Mouse (Mus musculus): ENCODE data around the gene Hoxa10.

Gene Hoxa10

DNA sequence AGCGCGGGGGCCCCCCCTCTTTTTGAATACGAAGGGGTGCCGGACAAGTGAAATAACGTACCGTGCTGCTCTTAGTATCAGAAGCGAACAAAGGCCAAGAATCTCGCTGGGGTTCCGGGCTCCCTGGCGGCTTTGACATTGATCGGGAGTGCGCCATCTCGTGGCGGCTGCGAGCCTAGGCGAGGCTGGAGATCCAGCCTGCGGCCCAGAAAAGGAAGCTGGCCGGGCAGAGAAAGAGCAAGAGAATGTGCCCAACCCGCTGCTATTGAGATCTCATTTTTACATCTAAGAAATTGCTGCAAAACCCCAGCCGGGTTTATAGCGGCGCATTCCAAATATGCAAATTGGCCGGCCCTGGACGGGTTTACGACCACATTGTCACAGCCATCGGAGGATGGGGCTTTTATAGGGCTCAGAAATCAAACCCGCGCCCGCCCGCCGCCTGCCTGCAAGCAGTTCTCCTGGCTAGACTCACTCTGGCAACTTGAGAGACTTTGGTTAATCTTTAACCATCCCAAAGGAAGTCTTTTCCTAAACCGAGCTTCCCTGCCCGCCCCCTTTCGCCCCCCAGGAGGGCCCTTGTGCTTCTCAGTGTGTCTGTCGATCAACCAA is at the start of gene Hoxa10:
Gene Hoxa10, minus strand, starts transcription at position 466 of the 612 bp plus-strand sequence.
- DNase-seq (ENCODE audit: inconsistent ontology term), result peak; percentile 40

DNA sequence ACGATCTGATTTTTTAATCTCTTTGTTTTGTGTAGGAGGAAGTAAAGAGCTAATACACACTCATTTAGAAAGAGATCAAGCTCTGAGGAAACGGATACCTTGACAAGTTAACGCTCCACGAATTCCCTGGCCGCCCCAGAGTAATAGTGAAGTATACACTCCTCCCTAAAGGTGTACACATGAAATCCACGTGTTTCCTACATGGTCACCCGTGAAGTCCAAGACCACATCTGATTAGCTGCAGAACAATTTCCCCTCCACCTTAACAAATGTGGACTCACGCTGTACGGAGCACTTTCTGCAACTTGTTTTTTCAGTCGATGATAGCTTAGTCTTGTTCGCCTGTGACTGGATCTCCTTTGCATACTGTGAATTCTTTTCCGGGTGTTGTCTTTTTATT is 49.5 kb upstream of the Hoxa10 start:
- no peak for DNase-seq (ENCODE audit: inconsistent ontology term)

DNA sequence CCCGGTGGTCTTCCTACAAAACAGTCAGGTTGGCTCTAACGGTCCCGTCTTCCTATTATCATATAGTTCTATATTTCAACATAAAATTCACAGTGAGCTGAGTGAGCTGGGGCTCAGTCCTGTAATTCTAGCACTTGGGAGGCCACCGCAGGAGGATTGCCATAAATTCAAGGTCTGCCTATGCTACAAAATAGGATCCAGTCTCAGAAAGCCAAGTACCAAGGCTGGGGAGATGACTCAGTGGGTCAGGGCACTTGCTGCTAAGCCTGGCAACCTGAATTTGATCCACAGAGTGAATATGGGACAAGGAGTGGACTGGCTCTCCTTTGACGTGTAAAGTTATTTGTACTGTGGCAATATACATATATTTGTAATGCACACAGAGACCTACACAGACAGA is 43.2 kb upstream of the Hoxa10 start:
- DNase-seq (ENCODE audit: inconsistent ontology term), result no peak

DNA sequence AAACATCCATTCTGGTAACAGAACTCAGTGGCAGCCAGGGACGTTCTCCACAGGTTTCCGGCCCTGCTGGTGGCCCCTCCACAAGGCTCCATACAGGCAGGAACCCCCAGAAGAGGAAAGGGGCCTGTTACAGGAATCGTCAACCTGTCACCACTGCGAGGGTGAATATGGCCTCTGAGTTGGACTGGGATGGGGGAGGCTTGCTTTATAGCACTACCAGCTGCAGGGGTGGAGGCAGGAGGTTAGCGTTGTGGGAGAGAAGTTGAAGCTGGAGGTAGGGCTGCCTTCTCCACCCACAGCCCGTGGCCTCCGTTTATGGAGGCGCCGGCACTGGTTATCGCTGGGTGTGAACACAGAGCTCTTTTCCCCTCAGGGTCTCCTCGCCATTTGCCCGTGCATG is 40.4 kb upstream of the Hoxa10 start:
- no peak for DNase-seq (ENCODE audit: inconsistent ontology term)

DNA sequence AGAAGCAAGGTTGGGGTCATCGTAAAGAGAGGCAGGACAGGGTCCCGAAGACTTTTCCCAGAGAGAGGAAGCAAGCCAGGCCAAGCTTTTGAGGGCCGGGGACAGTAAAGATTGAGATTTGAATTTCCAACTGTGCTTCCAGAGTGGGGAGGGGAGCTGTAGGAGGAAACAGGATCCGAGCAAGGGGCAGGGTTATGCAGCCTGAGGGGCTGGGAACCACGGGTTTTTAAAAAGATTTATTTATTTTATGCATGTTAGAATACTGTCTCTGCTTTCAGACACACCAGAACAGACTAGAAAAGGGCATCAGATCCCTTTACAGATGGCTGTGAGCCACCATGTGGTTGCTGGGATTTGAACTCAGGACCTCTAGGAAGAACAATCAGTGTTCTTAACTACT is 36.3 kb upstream of the Hoxa10 start:
- DNase-seq (ENCODE audit: inconsistent ontology term), result no peak

DNA sequence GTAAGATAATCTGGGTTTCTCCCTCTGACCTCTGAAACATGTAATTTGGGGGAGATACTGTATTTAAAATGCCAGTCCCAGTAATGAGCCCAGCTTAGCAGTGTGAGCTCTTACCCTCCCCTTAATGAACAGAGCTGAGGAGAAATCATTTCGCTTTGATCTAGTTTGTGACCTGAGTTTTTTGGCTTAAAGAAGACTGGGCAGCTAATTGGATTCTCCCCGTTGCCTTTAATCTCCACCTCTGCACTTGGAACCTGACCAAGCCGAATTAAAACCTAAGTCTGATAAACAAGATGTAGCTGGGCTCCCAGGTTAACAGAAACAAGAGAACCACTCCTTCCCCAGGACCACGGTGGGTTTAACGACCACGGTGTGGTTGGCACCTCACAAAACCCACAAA is 35.7 kb upstream of the Hoxa10 start:
- DNase-seq (ENCODE audit: inconsistent ontology term), result no peak

DNA sequence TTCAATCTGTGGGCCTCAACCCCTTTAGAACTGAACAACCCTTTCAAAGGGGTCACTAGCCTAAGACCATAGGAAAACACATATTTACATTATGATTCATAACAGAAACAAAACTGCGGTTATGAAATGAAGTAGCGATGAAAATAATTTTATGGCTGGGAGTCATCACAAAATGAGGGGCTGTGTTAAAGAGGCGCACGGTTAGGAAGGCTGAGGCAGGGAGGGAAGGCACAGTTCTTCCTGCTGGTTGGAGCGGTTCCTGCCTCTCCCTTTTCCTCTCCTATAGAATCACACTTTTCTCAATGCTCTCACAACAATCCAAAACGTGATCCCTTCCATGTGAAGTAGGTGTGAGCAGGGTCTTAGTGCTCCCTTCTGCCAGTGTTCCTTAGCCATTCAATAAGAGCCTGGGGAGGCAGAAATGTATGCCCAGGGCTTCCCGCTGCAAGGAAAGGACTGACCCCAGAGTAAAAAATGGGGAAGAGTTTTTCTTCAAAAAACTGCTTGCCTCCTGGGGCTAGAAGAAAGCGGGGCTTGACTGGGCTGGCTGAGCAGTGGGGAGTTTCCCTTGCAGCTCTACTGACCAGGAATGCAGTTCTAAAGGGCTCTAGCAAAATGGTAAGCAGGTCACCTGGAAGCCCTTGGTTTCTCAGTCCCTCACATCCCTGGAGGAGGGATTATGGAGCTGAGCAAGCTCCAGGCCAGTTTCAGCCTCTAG is 35.1 kb upstream of the Hoxa10 start:
- DNase-seq (ENCODE audit: inconsistent ontology term), result no peak

DNA sequence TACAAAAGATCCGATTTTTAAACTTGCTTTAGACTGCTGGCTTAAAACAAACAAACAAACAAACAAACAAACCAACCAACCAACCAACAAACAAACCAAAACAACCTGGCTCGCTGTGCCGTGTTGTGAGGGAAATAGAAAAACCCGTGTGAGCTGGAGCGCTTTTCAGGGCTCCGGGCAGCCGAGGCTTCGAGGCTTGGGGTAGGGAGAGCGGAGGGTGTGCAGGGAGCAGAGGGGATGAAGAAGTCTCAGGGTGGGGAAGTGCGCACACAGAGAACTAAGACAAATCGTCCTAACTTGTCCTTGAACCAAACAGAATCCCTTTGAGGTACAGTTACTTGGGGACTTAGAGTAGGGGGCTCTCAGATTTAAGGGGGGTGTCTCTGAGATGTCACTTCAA is 33.9 kb upstream of the Hoxa10 start:
- no peak for DNase-seq (ENCODE audit: inconsistent ontology term)

DNA sequence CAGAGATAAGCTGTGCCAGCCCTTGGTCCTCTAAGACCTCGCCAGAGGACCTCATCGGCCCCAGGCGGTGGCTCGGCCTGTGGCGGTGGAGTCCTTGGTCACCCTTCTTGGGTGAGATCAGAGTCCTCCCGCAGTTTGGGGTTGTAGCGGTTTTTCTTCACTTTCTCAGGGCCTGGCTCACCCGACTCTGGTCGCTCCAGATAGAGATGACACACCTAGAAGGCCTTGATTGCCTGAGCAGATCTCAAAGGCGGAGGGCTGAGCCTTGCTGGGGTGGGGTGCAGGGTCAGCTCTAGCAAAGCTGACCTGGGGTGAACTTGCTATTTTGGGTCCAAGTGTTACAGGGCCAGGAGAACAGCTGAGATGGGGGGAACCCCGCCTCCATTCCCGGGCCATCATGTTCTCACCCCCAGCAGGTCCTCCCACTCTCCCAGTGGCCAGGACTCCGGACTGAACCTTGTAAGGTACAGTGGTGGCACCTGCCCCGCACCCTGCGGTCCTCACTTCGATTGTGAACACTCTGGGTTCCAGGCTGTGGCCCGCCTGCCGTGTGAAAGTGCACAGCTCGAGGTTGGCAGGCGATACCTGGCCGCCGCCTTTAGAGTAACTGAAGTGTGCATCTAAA is 33.1 kb upstream of the Hoxa10 start:
- no peak for DNase-seq (ENCODE audit: inconsistent ontology term)

DNA sequence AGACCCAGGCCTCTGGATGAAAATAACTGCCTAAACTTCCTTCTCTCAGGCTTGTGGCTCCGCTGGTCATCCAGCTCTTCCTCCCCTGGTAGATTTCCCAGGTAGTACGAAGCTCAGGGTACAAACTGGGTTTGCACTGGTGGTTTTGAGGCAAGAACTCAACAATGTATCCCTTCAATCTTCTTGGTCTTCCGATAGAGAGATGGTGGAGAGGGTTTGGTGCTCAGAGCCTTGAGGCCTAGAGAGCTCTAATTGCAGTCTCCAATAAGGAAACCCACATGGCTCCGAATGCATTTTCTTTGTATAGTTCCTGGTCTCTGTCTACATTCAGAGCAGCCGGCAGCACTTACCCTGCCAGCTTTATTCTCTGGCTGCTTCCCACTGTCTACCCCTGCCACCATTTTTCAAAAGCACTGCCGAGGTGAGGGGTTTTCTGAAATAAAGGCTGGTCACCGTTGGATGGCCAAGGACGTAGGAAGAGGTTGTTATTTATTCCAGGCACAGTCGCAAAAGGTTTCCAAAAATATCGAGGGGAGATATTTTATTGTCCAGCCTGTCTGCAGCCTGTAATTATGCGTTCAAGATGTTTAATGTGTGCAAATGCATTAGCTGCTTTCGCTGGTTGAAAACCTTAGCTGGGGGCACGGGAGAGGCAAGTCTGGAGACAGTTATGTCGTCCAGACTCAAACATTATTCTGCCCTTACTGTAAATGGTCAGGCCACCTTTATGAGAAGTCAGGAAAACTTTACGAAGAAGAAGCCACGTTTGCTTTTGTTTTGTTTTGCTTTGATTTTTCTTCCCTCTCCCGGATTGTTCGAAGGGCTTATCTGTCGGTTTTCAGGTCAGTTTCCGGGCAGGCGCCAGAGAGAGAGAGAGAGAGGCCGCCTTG is 32.4 kb upstream of the Hoxa10 start:
- no peak for DNase-seq (ENCODE audit: inconsistent ontology term)

DNA sequence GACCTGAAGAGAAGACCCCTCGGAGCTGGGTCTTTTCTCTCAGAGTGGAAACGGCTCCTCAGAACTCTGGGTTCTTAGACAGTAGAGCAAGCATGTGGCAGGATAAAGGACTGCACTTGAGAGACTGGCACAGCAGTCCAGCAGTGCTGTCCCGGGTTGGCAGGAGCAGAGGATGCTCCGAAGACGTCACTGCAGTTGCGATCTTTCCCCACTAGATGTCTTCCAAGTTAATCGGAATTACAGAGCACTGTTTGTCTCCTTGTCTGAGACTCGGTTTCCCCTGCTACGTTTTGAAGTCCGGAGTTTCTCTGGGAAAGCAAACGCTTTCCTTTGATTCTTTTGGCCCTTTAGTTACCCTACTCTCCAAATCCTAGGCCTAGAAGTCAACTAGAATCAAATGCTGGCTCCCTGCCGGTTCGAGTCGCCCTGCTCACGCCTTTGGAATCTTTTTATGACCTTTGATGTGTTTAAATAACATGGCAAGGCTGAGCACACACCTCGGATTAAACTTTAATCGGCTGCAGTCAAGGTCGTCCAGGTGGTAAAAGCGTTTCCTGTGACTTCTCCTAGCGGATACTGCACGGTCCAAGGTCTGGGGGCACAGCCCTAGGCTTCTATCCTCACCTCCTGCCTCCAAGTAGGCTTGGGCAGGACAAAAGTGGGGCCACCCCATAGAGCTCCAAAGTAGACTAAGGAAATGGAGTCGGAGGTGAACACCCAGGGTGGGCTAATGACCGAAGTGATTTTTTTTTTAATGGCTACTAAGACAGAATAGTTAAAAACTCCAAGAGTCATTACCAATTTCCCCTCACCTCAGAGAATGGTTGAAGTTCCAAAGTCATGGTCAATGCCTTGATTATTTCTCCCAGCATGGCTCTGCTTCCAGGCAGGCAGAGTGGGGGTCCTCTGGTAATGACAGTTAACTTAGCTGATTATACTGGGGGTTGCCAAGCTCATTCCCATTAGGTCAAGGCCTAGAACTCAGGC is 30.1 kb upstream of the Hoxa10 start:
- no peak for DNase-seq (ENCODE audit: inconsistent ontology term)

DNA sequence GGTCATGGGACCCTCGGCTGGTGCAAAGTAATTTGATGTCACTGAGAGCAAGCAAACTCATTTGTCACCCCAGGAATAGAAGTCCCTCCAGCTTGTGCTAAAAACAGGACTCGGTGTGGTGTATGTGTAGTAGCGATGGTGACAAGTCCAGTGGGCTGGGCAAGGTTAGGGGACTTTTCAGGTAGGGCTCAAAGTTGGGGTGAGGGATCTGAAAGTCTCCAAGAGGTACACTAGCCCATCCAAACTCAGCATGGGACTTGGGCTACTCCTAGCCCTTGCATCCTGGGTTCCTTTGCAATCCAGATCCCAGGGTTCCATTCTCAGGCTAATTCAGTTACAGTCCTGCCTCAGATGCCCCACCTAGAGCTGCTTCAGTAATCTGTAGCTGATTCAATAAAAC is 28.1 kb upstream of the Hoxa10 start:
- DNase-seq (ENCODE audit: inconsistent ontology term), result no peak

DNA sequence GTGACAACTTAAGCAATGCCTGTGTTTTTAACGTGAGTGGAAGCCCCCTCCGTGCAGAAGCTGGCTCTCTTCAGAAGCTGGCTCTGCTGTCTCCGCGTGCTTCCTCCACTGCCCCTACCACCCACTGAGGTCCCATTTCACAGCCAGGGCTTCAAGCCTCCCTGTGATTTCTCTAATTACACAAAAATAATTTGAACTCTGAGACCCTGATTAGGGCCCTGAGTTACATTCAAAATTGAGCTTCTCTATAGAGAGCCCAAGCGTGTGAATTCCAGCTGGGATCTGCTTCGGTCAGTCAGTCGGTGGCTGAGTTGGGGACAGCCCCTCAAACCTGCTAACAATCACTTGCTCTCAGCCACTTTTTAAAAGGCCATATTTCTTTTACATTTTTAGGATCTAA is 27.7 kb upstream of the Hoxa10 start:
- DNase-seq (ENCODE audit: inconsistent ontology term), result no peak

DNA sequence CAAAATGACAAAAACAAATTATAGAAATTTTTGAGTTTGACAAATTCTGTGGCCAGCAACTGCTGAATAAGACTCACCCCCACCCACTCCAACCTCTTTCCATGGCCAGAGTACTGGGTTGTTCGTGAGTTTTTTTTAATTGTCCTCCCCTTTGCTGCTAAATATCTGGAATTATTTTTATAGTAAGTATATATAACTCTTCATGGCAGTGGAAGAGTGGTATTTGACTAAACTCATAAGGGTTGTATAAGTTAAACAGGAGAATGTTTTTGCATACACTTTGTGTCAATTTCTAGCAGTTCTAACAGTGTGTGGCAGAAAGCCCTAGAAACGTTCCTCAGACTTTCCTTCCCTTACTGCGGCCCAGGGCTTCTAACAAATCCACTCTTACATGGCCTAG is 27.0 kb upstream of the Hoxa10 start:
- no peak for DNase-seq (ENCODE audit: inconsistent ontology term)

DNA sequence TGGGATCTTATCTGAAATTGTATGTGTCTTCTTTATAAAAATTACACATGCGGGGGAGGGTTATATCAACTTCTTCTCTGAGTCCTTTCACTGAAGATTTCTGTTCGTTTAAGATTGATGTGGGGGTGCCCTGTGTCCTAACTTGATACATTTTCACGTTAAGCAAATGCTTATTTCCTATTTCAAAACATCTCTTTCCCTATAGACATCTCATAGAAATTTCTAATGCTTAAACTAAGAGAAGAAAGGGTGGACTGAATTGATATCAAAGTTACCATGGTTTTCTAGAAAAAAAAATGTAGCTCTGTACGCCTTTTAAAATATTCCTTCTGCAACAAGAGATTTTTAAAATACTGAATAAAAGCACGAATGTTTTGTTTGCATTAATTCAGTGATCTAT is 26.6 kb upstream of the Hoxa10 start:
- DNase-seq (ENCODE audit: inconsistent ontology term), result no peak

DNA sequence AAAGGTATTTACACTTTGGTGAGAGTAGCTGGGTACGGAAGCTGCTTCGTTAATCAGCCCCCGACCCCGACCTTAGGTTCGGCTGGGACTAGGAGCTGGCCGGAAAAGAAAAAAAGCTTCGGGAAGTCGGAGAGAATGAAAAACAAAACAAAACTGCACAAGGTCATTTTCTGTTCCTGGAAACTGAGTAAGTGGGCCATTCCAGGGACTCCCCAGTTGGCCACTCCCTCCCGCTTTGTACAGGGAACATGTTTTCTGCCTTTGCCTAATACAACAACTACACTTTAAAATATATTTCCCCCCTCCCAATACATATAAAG is 26.0 kb upstream of the Hoxa10 start:
- DNase-seq (ENCODE audit: inconsistent ontology term), result no peak

DNA sequence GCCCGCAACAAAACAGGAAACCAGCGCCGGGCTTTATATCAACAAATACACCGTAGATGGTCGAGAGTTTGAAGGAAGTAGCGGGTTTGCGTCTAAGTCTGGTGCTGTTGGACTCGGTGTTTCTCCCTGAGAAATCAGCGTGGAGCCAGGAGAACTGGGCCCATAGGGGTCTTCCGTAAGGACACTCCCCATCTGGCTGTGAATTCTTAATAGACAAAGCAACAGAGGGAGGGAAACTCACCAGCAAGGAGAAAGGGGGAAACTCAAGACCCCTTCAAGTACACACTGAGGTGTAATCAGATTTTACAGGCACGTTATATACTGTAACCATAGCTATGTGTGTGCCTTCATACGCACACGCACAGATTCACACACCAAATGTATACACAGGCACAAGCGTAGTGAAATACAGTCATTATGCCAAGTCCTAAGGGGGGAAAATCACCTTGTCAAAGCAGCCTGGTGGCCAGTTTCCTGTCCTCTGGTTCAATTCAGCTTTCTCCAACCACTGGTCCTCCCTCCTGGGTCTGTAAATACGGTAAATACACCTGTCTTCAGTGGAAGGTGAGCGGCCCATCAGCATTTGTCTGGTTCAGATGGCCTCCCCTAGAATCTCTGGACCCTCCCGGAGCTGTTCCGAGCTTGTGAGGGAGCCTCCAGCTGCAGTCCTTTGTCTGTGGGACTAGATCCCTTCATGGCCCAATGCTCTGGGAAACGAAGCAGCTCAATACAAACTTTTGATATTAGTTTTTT is 25.4 kb upstream of the Hoxa10 start:
- DNase-seq (ENCODE audit: inconsistent ontology term), result no peak

DNA sequence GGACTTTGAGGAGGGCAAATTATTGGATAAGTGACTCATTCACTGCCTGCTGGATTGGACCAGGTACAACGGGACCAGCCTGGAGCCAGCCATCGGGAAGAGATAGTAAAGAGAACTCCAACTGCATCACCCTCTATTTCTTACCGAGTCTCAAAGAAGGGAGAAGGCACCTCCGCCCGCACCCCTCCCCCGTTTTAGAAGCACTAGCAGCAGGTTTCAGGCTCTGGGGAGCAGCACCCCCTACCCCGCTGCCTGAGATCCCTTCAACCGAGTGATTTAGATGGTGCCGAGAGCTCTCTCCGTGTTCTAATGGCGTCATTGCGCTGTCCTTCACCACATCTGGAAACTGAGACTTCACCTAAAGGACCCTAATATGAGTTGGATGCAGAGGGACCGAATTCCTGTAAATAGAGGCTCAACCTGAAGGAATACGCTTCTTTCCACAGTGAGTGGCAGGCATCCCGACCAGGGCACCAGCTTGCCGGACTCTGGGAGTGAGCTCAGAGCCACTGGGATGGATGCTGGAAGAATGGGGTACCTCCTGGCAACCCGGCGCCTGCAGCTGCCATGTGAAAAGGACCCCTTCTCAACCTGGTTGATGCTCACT is 24.8 kb upstream of the Hoxa10 start:
- DNase-seq (ENCODE audit: inconsistent ontology term), result no peak

DNA sequence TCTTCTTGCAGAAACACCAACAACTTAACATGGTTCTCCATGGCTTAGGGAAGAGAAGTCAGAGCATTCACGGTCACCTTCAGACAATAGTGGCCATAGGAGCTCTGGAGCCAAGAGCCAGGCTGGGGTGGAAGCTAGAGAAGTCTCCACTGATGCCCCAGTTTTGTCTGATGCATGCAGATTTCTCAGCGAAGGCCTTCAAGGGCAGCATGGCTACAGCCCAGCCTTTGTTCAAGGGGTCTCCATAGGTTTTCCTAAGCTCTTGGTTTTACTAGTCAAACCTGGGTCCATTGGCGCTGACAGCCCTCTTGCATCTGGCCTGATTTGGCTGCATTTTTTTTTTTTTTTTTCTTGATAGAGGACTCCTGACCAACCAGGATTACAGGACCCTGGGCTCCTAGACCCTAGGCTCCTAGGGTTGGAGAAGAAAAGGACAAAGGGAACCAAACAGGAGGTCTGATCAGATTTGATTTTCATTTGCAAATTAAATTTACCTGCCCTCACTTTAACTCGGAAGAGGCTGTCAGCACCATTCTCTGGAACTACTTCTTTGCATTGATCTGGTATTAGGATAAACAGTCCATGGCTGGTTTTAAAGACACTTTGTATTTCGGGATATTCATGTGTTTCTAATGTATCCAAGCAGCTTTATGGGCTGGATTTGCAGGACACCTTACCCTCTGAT is 23.6 kb upstream of the Hoxa10 start:
- no peak for DNase-seq (ENCODE audit: inconsistent ontology term)

DNA sequence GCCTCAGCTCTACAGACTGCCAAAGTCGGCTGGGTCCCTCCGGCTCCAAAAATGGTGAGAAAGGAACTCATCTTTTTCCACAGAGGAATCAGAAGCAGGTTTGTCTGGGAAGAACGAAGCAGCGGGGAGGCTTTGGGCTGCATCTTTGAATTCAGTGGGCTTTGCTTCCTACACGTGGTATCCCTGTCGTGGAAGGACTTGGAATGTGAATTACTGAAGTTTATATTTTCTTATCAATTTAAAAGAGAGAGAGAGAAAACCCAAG is 22.6 kb upstream of the Hoxa10 start:
- no peak for DNase-seq (ENCODE audit: inconsistent ontology term)

Data from Muller cell, postnatal 12 days (primary cell).